Mouse (Mus musculus) erythroblast, embryonic 14.5 days (primary cell): ENCODE measurements around the gene Parp8.

Source experiments
- GATA1 ChIP-seq: IDR thresholded peaks from 2 replicates; pipeline ENCODE4 v1.6.1; 2012; ENCODE audit warnings: low read length, inconsistent platforms, mixed read lengths
- TAL1 ChIP-seq: IDR thresholded peaks from 3 replicates; pipeline ENCODE4 v1.6.1; 2012; ENCODE audit warnings: low read length, inconsistent platforms, mixed read lengths

DNA sequence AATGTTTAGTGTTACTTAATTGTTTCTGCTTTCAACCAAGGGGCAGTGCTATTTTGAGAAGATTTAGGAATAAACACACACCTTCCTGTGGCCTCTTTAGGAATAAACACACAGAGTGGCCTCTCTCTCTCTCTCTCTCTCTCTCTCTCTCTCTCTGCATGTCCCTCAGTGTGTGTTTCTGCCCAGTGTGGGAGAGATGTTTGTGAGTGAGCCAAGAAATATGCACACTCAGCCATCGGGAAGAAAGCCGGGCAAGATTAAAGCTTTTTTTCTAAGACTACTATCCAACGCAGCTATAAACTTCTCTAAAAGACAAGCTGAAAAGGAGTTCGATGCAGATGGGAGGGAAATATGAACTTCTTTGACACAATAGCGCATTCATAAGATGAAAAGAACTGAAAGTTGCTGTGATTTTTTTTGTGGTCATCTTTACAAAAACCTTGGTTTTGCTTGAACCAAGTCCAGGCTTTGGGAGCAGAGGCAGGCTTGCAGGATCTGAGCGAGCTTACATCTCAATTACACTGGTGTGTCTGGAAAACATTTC, 107.9 kb downstream of the Parp8 start:
- TF ChIP-seq TAL1 (no peak), GATA1 (no peak)
